ENCODE assay signal across 14 mouse cellular contexts in the genomic region with DNA sequence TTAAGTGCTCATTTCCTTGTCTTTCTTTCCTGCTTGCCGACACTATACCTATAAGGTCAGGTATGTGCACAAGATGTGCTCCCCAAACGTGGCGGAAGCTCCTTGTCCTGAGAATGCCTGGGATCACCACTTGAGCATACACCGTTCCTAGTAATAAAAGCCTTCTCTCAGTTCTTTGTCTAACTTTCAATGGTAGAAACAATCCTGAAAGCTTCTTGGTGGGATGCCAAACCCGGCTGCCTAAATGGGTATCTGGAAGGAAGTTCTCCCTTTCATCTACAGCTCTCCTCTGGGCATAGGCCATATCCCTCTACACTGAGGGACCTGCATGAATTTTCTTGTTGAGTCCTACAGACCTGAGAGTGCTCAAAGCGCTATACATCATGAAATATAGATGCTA.
DNase-seq lines count a peak whose midpoint lies in the region; ATAC-seq and TF ChIP-seq lines count a peak whose summit lies in the region.
"Had no signal": no experiment of that assay in that cellular context is flagged by ENCODE, and none has a peak within 500 bp of the region (broad histone marks: within the 10 kb centered on the region; RNA-seq: fewer than 3 reads in every experiment).

No protein-coding gene starts in this region.

- no peak for TF ChIP-seq POLR2A in kidney, adult 2 months (IDR thresholded peaks at IDR 0.05; ENCODE audit: low read depth, low read length)

- WGBS in kidney, adult 2 months: 74% methylated on average over 6 of the region's 6 CpGs
- WGBS in lung, embryonic 15.5 days: 49% methylated on average over 6 of the region's 6 CpGs
- 42% methylated on average over 6 of the region's 6 CpGs for WGBS in lung, postnatal 0 days
- 45% methylated on average over 6 of the region's 6 CpGs for WGBS in midbrain, postnatal 0 days

- no peak overlapping the region for H3K27ac ChIP-seq in kidney, adult 2 months (ENCODE audit: insufficient read depth, low read depth, low read length)
- H3K27ac ChIP-seq in lung, embryonic 15.5 days: peak overlapping the region; percentile 15; the same call in 1 of the 2 replicates
- no peak overlapping the region for H3K27ac ChIP-seq in lung, postnatal 0 days (ENCODE audit: low read length)
- H3K27ac ChIP-seq in midbrain, postnatal 0 days (ENCODE audit: low read depth, low read length): no peak overlapping the region
- H3K27ac ChIP-seq: embryonic facial prominence, embryonic 15.5 days; kidney, postnatal 0 days had no signal

- H3K4me1 ChIP-seq in kidney, adult 2 months (ENCODE audit: control insufficient read depth, insufficient read depth, low read length): no peaks in the 10 kb centered on the region
- 0 out of 2 replicates have a peak, but pooled peaks cover 9% of the 10 kb centered on the region for H3K4me1 ChIP-seq in lung, embryonic 15.5 days
- H3K4me1 ChIP-seq in lung, postnatal 0 days (ENCODE audit: insufficient read depth, low read depth, low read length): no peaks in the 10 kb centered on the region
- no peaks in the 10 kb centered on the region for H3K4me1 ChIP-seq in midbrain, postnatal 0 days (ENCODE audit: insufficient read depth, low read length)

- peak; percentile 29 to 32 for DNase-seq in cerebellum, postnatal 10 days
- no peak for DNase-seq in cerebellum, adult 18-20 months
- DNase-seq in kidney, adult 2 months: peak; percentile 33
- no peak for DNase-seq in kidney, adult 11 months
- no peak for DNase-seq in lung, postnatal 0 days (ENCODE audit: low spot score)
- peak; percentile 20 for DNase-seq in NIH3T3 (ENCODE audit: low read depth)
- DNase-seq in midbrain, postnatal 0 days (ENCODE audit: low spot score): no peak
- DNase-seq: adrenal gland, postnatal 25 days had no signal

- no peak for TF ChIP-seq EP300 in lung, postnatal 0 days (IDR thresholded peaks at IDR 0.05)

- TF ChIP-seq CTCF in kidney, adult 2 months (conservative IDR thresholded peaks at IDR 0.05; ENCODE audit: insufficient read depth, insufficient read length, low read depth, low read length): no peak
- TF ChIP-seq CTCF in lung, postnatal 0 days (IDR thresholded peaks at IDR 0.05): no peak
- no peak for TF ChIP-seq CTCF in midbrain, postnatal 0 days (IDR thresholded peaks at IDR 0.05)

- no peak overlapping the region for H3K9ac ChIP-seq in lung, embryonic 15.5 days
- H3K9ac ChIP-seq in lung, postnatal 0 days (replicated peaks; ENCODE audit: low read depth): no peak overlapping the region
- no peak overlapping the region for H3K9ac ChIP-seq in midbrain, postnatal 0 days (replicated peaks; ENCODE audit: low read length, poor library complexity, severe bottlenecking)
- H3K9ac ChIP-seq: embryonic facial prominence, embryonic 15.5 days had no signal

- H3K4me3 ChIP-seq in kidney, adult 2 months (ENCODE audit: insufficient read depth, low read depth, low read length): no peak overlapping the region
- no peak overlapping the region for H3K4me3 ChIP-seq in lung, embryonic 15.5 days
- no peak overlapping the region for H3K4me3 ChIP-seq in lung, postnatal 0 days (ENCODE audit: low read depth, low read length)
- H3K4me3 ChIP-seq in midbrain, postnatal 0 days (ENCODE audit: low read depth, low read length): no peak overlapping the region
- H3K4me3 ChIP-seq: embryonic facial prominence, embryonic 15.5 days; megakaryocyte, embryonic 14.5 days; myocyte had no signal

- H3K36me3 ChIP-seq in kidney, adult 2 months (ENCODE audit: control insufficient read depth, insufficient read depth, low read length): no peaks in the 10 kb centered on the region
- H3K36me3 ChIP-seq in lung, embryonic 15.5 days: no peaks in the 10 kb centered on the region
- no peaks in the 10 kb centered on the region for H3K36me3 ChIP-seq in lung, postnatal 0 days (ENCODE audit: insufficient read depth, low read length)
- no peaks in the 10 kb centered on the region for H3K36me3 ChIP-seq in midbrain, postnatal 0 days (ENCODE audit: insufficient read depth, low read length)
- H3K36me3 ChIP-seq: embryonic facial prominence, embryonic 15.5 days had no signal

- no peak for ATAC-seq in lung, embryonic 15.5 days (ENCODE audit: borderline replicate concordance, extremely low read depth, low FRiP score, low TSS enrichment)
- ATAC-seq in lung, postnatal 0 days: no peak
- no peak for ATAC-seq in midbrain, postnatal 0 days (ENCODE audit: low FRiP score)

- H3K4me2 ChIP-seq in lung, embryonic 15.5 days: no peak overlapping the region
- no peak overlapping the region for H3K4me2 ChIP-seq in lung, postnatal 0 days (replicated peaks; ENCODE audit: low read depth, low read length)
- H3K4me2 ChIP-seq in midbrain, postnatal 0 days (ENCODE audit: low read depth, low read length, poor library complexity, severe bottlenecking): no peak overlapping the region
- H3K4me2 ChIP-seq: embryonic facial prominence, embryonic 15.5 days; liver, embryonic 11.5 days had no signal

- no peaks in the 10 kb centered on the region for H3K27me3 ChIP-seq in kidney, adult 2 months (replicated peaks; ENCODE audit: control insufficient read depth, insufficient read depth, low read length)
- H3K27me3 ChIP-seq in lung, embryonic 15.5 days: no peaks in the 10 kb centered on the region
- H3K27me3 ChIP-seq in lung, postnatal 0 days (replicated peaks; ENCODE audit: insufficient read depth, low read length): no peaks in the 10 kb centered on the region
- H3K27me3 ChIP-seq in midbrain, postnatal 0 days (ENCODE audit: insufficient read depth, low read length): no peaks in the 10 kb centered on the region
- H3K27me3 ChIP-seq: embryonic facial prominence, embryonic 15.5 days; megakaryocyte, embryonic 14.5 days had no signal

- H3K9me3 ChIP-seq in lung, embryonic 15.5 days: no peaks in the 10 kb centered on the region
- no peaks in the 10 kb centered on the region for H3K9me3 ChIP-seq in lung, postnatal 0 days (ENCODE audit: low read length)
- no peaks in the 10 kb centered on the region for H3K9me3 ChIP-seq in midbrain, postnatal 0 days (ENCODE audit: low read length)
- H3K9me3 ChIP-seq: embryonic facial prominence, embryonic 15.5 days; megakaryocyte, embryonic 14.5 days had no signal

Comparison
In these comparisons a context has a peak if more than half of its experiments do, and no peak if none do; other contexts are left out.
1. DNase-seq: peak in cerebellum, postnatal 10 days (2 of 2), kidney, adult 2 months (single experiment) and NIH3T3 (single experiment); none in cerebellum, adult 18-20 months (0 of 2), kidney, adult 11 months (single experiment), lung, postnatal 0 days (single experiment) and midbrain, postnatal 0 days (single experiment).